Mouse (Mus musculus): Measurements from ENCODE around the gene Srpk2. TPM values are rescaled to one million over a fixed set of nuclear protein-coding genes. Genes with fewer than 3 reads are reported as not detected.

Gene Srpk2
- total and polyA plus RNA-seq, 3 experiments = 11.2 to 41.7 (median 16.9) TPM

DNA sequence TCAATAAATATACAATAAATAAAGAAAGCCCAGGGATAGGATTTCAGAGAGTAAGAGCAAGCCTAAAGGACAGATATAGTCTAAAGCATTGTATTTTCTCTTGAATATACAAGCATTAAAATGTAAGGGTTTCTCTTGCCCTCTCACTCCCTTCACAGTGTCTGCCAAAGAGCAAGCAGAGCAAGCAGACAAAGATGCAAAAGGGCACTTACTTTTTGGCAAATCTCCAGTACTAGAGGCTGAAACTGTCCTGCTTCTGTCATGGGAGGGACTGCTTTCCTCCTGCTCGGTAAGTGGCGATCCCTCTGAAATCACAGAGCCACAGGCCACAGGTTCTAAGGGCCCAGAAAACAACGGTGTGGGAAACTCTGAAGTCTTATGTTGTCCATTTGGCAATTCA lies 160.5 kb downstream of the Srpk2 start:
- Histone ChIP-seq H3K79me2 (ENCODE audit: control insufficient read depth, insufficient read depth, low read length, poor library complexity) (no peaks in the 10 kb centered on the region), H3K36me3 (ENCODE audit: control insufficient read depth in 1 of 2, insufficient read depth in 2 of 2, low read length in 2 of 2) (peaks cover 2 to 8% of the 10 kb centered on the region in 2 experiments; a peak in 3 of 4 replicates), H3K27me3 (ENCODE audit: control insufficient read depth in 1 of 2, insufficient read depth in 2 of 2, low read length in 2 of 2) (no peaks in the 10 kb centered on the region), H3K4me1 (ENCODE audit: control insufficient read depth in 1 of 2, insufficient read depth in 2 of 2, low read length in 2 of 2) (peaks cover 2 to 8% of the 10 kb centered on the region in 2 experiments), H3K27ac (ENCODE audit: control insufficient read depth, low read depth, low read length) (no peak overlapping the region), H3K9ac (ENCODE audit: control insufficient read depth, low read depth, low read length, poor library complexity, severe bottlenecking) (no peak overlapping the region), H3K9me3 (replicated peaks; ENCODE audit: insufficient read depth, low read length) (no peaks in the 10 kb centered on the region), H3K4me3 (ENCODE audit: control insufficient read depth in 1 of 2, insufficient read depth in 1 of 2, low read depth in 2 of 2, low read length in 2 of 2) (no peak overlapping the region)
- TF ChIP-seq USF1 (IDR thresholded peaks at IDR 0.05; ENCODE audit: low read depth, low read length) (no peak), POLR2AphosphoS5 (IDR thresholded peaks at IDR 0.05; ENCODE audit: borderline replicate concordance, low read depth, low read length) (no peak), ZKSCAN1 (IDR thresholded peaks at IDR 0.05; ENCODE audit: low read depth, low read length) (no peak), MAFK (IDR thresholded peaks at IDR 0.05; ENCODE audit: borderline replicate concordance, low read depth, low read length) (no peak), MYC (IDR thresholded peaks at IDR 0.05; ENCODE audit: low read depth, low read length) (no peak), ELF1 (IDR thresholded peaks at IDR 0.05; ENCODE audit: low read depth, low read length) (no peak), USF2 (IDR thresholded peaks at IDR 0.05; ENCODE audit: borderline replicate concordance in 1 of 2, insufficient read depth in 1 of 2, low read depth in 1 of 2, low read length in 2 of 2) (no peak), GATA1 (IDR thresholded peaks at IDR 0.05; ENCODE audit: low read depth, low read length) (no peak), JUND (IDR thresholded peaks at IDR 0.05; ENCODE audit: low read depth, low read length) (no peak), TBP (IDR thresholded peaks at IDR 0.05; ENCODE audit: low read depth, low read length) (no peak), SIN3A (IDR thresholded peaks at IDR 0.05; ENCODE audit: low read length) (no peak), ZC3H11A (IDR thresholded peaks at IDR 0.05; ENCODE audit: low read depth, low read length) (no peak), POLR2AphosphoS2 (IDR thresholded peaks at IDR 0.05; ENCODE audit: low read length) (no peak), RAD21 (IDR thresholded peaks at IDR 0.05; ENCODE audit: low read depth, low read length) (no peak), EP300 (IDR thresholded peaks at IDR 0.05; ENCODE audit: low read depth in 1 of 2, low read length in 2 of 2) (no peak), MEF2A (IDR thresholded peaks at IDR 0.05; ENCODE audit: extremely low read depth, insufficient replicate concordance, low read depth, low read length, poor library complexity, severe bottlenecking) (no peak)
- DNase-seq (ENCODE audit: low read depth, low spot score) = no peak

DNA sequence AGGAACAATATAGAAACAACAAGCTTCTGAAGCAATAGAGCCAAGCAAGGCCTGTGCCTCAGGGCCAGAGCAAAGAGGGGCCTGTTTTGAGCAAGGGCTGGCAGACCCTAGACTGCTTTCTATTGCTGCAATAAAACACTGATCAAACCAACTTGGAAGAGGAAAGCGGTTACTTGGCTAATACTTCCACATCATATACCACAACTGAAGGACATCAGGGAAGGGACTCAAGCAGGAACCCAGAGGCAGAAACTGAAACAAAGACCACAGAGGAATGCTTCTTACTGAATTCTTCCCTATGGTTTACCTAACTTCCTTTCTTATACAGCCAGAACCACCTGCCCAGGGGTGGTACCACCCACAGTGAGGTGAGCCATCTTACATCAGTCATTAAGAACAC lies 162.8 kb downstream of the Srpk2 start:
- H3K79me2 ChIP-seq (ENCODE audit: control insufficient read depth, insufficient read depth, low read length, poor library complexity) = no peaks in the 10 kb centered on the region
- H3K27me3 ChIP-seq (ENCODE audit: control insufficient read depth in 1 of 2, insufficient read depth in 2 of 2, low read length in 2 of 2) = no peaks in the 10 kb centered on the region
- no peak overlapping the region for H3K27ac ChIP-seq (ENCODE audit: control insufficient read depth, low read depth, low read length)
- no peak for TF ChIP-seq MXI1 (IDR thresholded peaks at IDR 0.05; ENCODE audit: low read depth, low read length)
- no peak for TF ChIP-seq ELF1 (IDR thresholded peaks at IDR 0.05; ENCODE audit: low read depth, low read length)
- TF ChIP-seq MAZ (IDR thresholded peaks at IDR 0.05; ENCODE audit: low read depth, low read length) = no peak
- no peak for TF ChIP-seq TAL1 (IDR thresholded peaks at IDR 0.05; ENCODE audit: low read length)
- TF ChIP-seq ZKSCAN1 (IDR thresholded peaks at IDR 0.05; ENCODE audit: low read depth, low read length) = no peak
- no peak for TF ChIP-seq MYB (IDR thresholded peaks at IDR 0.05; ENCODE audit: low read depth, low read length)
- TF ChIP-seq RAD21 (IDR thresholded peaks at IDR 0.05; ENCODE audit: low read depth, low read length) = no peak
- no peak for TF ChIP-seq TCF12 (IDR thresholded peaks at IDR 0.05; ENCODE audit: low read depth, low read length)
- TF ChIP-seq NELFE (IDR thresholded peaks at IDR 0.05; ENCODE audit: low read depth, low read length) = no peak
- no peak for TF ChIP-seq CTCF (IDR thresholded peaks at IDR 0.05 in 2 of 3, conservative IDR thresholded peaks at IDR 0.05 in 1 of 3; ENCODE audit: control insufficient read depth in 1 of 3, insufficient read depth in 1 of 3, low read depth in 2 of 3, low read length in 3 of 3, poor library complexity in 1 of 3, severe bottlenecking in 1 of 3)
- TF ChIP-seq KAT2A (conservative IDR thresholded peaks at IDR 0.05; ENCODE audit: low read depth, low read length) = no peak
- no peak for TF ChIP-seq GATA1 (IDR thresholded peaks at IDR 0.05; ENCODE audit: low read depth, low read length)
- TF ChIP-seq SIN3A (IDR thresholded peaks at IDR 0.05; ENCODE audit: low read length) = no peak
- TF ChIP-seq ETS1 (IDR thresholded peaks at IDR 0.05; ENCODE audit: low read depth, low read length) = no peak
- no peak for DNase-seq (ENCODE audit: low read depth, low spot score)
- H3K4me1 ChIP-seq (ENCODE audit: control insufficient read depth in 1 of 2, insufficient read depth in 2 of 2, low read length in 2 of 2) = peaks cover 3 to 13% of the 10 kb centered on the region in 2 experiments
- no peaks in the 10 kb centered on the region for H3K9me3 ChIP-seq (replicated peaks; ENCODE audit: insufficient read depth, low read length)
- H3K4me3 ChIP-seq (ENCODE audit: control insufficient read depth in 1 of 2, insufficient read depth in 1 of 2, low read depth in 2 of 2, low read length in 2 of 2) = no peak overlapping the region
- H3K36me3 ChIP-seq (ENCODE audit: control insufficient read depth in 1 of 2, insufficient read depth in 2 of 2, low read length in 2 of 2) = peaks cover 3 to 12% of the 10 kb centered on the region in 2 experiments
- H3K9ac ChIP-seq (ENCODE audit: control insufficient read depth, low read depth, low read length, poor library complexity, severe bottlenecking) = no peak overlapping the region
